Mouse (Mus musculus) layer of hippocampus, postnatal 36 days (tissue): ENCODE data around the gene Git1. TPM values are rescaled to one million over a fixed set of nuclear protein-coding genes. Genes with fewer than 3 reads are reported as not detected.

ENCODE experiments used
- DNase-seq, 2 experiments: peaks; one replicate each; pipeline ENCODE4 v3.0.0; 2022
- total RNA-seq, 2 experiments: library from RNA; stranded (reverse); gene quantifications; 2 replicates each; pipeline ENCODE4 v1.2.3; 2021

Git1 gene
- total RNA-seq: 100 to 1,000 TPM; 284 to 288 TPM

- peak; percentile 70 to 72 for DNase-seq
Measured at GRCm38 (mm10) chr11:77493512-77494343, at the start of gene Git1. Gene Git1, plus strand, starts transcription at chr11:77493562.

- no peak for DNase-seq
Measured at GRCm38 (mm10) chr11:77444939-77445338, 48.4 kb upstream of the Git1 start.

DNA sequence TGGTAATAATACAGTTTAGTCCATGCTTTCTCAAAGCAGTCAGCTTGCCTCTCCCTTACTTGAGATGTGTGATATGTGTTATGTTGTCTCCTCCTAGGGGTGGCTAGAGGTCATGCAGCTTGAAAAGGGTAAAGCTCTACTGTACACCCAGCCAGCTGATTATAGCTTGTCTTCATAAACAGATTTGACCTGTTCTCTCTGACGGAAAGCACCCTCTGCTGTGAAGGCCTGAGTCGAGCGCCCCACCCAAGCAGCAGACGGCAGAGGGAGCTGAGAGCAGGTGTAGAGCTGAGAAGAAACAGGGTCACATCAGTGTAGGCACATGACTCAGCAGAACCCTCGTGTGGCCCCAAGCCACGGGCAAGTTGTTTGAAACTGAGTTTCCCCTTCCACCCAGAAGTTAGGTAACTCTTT lies 46.7 kb upstream of the Git1 start:
- no peak for DNase-seq

DNA sequence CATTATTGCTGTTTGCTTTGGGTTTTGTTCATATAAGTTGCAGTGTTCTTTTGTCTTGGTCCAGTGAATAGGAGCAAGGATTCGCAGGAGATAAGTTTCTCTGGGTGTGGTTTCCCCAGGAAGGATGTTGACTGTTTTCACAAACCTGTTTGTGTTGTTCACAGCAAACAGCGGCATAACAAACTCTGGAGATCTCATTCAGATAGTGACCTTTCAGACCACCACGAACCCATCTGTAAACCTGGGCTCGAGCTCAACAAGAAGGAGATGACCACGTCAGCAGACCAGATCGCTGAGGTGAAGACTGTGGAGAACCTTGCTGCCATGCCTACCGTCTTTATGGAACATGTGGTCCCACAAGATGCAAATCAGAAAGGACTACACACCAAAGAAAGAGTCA lies 44.1 kb upstream of the Git1 start:
- DNase-seq: no peak

DNA sequence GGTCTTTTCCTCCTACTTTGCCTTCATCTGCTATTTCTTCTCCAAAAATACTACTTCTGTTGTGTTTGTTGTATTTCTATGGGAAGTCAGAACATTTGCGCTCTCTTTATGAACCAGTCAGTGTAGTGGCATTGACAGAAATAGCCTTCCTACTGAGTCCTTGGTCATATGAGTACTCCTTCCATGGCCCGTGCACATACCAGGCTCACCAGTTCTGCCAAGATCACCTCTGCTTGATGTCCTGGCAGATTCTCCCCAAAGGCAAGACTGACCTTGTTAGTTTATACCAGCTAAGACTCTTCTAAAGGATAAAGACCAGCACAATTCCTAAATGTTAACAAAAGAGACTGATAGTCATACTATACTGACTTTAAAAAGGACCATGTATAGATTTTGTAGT lies 41.7 kb upstream of the Git1 start:
- DNase-seq: no peak

- no peak for DNase-seq
Measured at GRCm38 (mm10) chr11:77453388-77453787, 40.0 kb upstream of the Git1 start.

- DNase-seq: no peak
Measured at GRCm38 (mm10) chr11:77455770-77456510, 37.4 kb upstream of the Git1 start.

DNA sequence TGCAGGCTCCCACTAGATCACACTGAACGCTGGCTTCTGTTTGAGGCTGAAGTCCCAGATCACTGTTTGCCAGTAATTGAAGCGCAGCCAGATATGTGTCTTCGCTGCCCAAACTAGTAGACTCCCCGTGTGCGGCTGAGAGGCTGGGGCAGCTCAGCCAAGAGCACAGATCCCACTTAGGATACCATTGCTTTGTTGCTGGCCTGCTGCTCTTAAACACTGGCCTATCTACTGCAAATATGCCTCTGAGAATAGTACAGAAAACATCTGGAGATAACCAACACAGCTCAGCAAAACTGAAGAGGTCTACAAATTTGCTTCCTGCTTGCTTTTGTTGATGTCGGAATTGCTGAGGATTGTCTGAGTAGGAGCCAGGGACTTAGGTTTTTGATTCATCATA lies 36.5 kb upstream of the Git1 start:
- DNase-seq: no peak

DNA sequence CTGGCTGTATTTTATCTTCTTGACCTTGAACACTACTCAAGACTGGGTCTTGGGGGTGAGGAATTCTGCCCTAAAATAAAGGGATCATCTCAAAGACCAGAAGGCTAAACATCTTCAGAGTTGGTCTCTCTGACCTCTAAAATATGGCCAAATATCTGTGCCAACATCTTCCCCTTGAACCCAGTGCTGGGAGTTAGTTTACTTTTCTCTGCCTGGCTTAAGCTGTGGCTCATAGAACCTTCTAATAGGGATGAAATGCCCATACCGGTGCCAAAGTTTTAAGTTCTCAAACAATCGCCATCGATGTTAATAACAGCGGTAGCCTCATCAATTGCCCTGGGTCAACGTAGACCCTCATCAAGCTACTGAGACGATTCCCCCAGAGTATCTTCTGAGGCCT lies 31.5 kb upstream of the Git1 start:
- no peak for DNase-seq

GRCm38 (mm10) chr11:77462283-77463100 lies 30.9 kb upstream of the Git1 start, which contains the start of gene Coro6:
Gene Coro6, plus strand, starts transcription at chr11:77462411.
- DNase-seq: no peak

DNA sequence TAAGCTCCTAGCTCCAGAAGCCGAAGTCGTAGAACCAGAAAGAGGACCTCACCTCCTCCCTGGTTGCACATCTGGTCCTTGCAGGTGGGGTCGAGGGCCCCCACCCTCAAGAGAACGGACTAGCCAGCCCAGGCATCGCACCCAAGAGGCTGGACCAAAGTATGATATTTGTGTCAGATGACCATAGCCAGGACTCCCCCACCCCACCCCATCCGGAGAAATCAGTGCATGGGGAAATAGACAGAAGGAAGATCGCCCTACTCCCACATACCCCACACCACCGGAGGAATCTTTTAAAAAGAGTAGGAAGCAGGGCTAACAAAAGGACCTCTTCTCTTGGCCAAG lies 30.3 kb upstream of the Git1 start:
- no peak for DNase-seq

DNA sequence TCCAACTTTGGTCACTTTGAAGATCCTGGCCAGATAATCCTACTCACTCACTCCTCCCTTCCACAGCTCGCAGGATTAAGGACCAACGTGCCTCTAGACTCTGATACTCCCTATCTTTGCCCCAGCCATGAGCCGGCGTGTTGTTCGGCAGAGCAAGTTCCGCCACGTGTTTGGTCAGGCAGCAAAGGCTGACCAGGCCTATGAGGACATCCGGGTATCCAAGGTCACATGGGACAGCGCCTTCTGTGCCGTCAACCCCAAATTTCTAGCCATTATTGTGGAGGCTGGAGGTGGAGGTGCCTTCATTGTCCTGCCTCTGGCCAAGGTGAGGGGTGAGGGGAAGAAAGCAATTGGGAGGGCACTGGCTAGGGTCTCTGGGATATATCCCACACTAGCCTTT lies 29.6 kb upstream of the Git1 start:
- no peak for DNase-seq

GRCm38 (mm10) chr11:77464684-77465083 lies 28.7 kb upstream of the Git1 start:
- DNase-seq: no peak

DNA sequence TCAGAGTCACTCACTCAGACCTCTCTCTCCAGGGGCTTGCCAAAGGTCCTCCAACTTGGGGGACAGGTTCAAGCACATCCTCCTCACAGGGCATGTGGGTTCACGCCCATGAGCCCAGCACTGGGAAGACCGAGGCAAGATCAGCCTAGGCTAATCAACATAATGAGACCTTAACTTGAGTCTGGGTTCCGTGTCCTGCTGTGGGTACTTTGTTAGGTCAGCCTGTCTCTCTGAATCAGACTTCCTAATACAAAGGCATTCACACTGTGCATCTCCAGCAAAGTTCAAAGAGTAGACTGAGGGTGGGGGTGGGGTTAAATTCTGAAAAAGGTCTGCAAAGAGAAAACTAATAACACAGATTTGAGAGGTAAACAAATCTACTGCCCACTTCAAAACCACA lies 28.3 kb upstream of the Git1 start:
- DNase-seq: no peak

DNA sequence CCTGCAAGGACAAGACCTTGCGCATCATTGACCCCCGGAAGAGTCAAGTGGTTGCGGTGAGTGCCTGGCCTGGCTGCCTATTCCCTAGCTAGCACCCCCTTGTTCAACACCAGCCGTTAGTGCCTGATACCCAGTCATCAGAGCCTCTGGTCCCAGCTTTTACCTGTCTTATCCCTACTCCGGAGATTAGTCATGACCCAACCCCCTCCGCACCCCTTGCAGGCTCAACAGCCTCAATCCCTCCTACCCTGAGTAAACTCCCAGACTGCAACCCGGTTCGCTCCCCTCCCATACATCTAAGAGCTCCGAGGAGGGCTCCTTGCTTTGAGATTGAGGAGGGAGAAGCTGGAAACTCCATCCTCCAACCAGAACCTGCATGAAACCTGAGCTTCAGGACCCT lies 26.8 kb upstream of the Git1 start:
- DNase-seq: no peak

DNA sequence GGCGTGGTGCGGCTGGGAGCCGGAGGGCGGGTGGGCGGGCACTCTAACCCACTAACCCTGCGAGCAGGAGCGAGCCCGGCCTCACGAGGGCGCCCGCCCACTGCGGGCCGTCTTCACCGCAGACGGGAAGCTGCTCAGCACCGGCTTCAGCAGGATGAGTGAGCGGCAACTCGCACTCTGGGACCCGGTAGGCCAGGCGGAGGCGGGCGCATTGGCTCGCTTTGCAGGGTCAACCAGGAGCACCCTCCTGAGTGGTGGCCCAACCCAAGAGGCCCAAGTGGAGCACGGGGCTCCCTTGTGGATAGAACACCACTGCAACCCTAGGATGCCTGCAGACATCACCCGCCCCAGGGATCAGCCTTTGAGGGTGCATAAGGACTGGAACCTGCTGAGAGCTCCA lies 26.2 kb upstream of the Git1 start:
- DNase-seq: peak; percentile 63 to 73

DNA sequence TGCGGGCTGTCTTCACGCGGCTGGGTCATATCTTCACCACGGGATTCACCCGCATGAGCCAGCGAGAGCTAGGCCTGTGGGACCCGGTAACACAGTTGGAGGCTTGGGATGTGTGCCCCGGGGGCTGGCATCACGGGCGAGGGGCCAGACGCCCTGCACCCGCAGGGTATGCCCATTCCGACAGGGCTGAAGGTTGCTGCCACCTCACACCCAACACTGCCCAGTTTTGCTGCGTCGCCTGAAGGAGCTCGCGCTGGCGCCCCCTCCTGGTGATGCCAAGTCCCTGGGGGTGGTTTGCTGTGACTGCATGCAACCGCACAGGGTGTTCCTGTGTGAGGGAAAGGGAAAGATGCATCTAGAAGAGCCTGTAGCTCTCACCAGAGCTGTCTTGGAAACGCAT lies 25.6 kb upstream of the Git1 start:
- DNase-seq: peak; percentile 73

DNA sequence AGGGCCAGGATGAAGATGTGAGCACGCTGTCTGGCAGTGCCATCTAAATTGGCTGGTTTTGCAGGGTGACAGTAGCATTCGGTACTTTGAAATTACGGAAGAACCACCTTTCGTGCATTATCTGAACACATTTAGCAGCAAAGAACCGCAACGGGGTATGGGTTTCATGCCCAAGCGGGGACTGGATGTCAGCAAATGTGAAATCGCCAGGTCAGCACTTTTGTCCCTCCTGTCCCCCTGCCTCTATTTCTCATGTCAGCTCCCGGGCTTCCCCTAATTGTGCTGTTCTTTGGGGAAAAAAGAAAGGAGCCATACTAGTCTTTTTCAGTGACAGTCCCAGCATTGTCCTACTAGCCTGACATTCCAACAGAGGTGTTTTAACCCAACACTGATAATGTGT lies 25.0 kb upstream of the Git1 start:
- DNase-seq: no peak

DNA sequence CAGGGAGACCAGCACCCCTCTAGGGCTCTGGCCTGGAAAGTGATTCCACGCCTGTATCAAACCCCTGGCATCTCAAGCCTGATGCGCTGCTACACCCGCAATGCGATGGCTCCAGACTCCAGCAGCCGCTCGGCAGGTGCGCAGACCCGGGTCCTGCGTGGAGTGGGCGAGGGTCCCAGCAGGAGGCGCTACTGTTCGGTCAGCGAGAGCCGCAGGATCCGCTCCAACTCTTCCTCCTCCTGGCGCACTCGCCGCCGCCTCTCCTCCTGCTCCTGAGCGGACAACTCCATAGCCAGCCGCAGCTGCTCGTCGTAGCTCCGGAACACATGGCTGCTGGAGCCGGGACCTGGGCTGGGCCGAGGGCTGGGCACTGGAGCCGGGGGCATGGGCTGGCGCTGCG lies 22.0 kb upstream of the Git1 start:
- DNase-seq: no peak

DNA sequence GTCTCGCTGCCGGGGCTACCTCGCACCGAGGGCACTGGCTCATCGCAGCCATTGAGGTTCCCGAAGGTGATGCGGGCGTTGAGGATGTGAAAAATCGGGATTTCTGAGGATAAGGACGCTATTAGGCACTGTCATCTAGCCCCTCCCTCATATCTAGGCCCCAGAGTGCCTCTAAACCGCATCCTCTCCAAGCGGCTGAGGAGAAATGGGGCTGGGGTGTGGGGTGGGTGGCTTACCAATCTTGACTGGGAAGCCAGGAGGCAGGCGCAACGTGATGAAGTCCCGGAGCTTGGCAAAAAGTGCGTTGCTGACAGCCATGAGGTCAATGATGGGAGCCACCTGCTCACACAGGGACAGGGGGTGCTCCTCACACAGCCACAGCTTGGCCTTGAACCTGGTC lies 20.6 kb upstream of the Git1 start:
- no peak for DNase-seq

- no peak for DNase-seq
Measured at GRCm38 (mm10) chr11:77476216-77476615, 17.1 kb upstream of the Git1 start.

GRCm38 (mm10) chr11:77476895-77477294 lies 16.5 kb upstream of the Git1 start:
- no peak for DNase-seq

GRCm38 (mm10) chr11:77483043-77483442 lies 10.3 kb upstream of the Git1 start:
- no peak for DNase-seq
